Mouse (Mus musculus) layer of hippocampus, adult 18-20 months (tissue): Measurements from ENCODE around the gene Fam69a. TPM values are rescaled to one million over a fixed set of nuclear protein-coding genes. Genes with fewer than 3 reads are reported as not detected.

ENCODE experiments used
- DNase-seq, 2 experiments: peaks; one replicate each; pipeline ENCODE4 v3.0.0; 2022; ENCODE audit warnings: low spot score in 2 of 2
- long read RNA-seq: library from polyadenylated mRNA; stranded (forward); transcript quantifications from one replicate; pipeline ENCODE4 v2.0.0, GENCODE M21; 2021
- total RNA-seq, 2 experiments: library from RNA; stranded (reverse); gene quantifications; 2 replicates each; pipeline ENCODE4 v1.2.3; 2021

The Fam69a gene
- 10 to 100 TPM; 28.3 to 35.2 TPM for total RNA-seq
- long read RNA-seq, transcript Fam69a-201 (5 exons, 2,721 nt), result major isoform, 31 of 33 reads
- long read RNA-seq, partial matches to known transcripts, result 0 of 33 reads
- long read RNA-seq, other reads (novel, unspliced or antisense), result 2 of 33 reads

GRCm38 (mm10) chr5:107986967-107987834, at the start of gene Fam69a:
TSS of gene Fam69a (minus strand) at chr5:107987085.
- peak; percentile 77 to 84 for DNase-seq

DNA sequence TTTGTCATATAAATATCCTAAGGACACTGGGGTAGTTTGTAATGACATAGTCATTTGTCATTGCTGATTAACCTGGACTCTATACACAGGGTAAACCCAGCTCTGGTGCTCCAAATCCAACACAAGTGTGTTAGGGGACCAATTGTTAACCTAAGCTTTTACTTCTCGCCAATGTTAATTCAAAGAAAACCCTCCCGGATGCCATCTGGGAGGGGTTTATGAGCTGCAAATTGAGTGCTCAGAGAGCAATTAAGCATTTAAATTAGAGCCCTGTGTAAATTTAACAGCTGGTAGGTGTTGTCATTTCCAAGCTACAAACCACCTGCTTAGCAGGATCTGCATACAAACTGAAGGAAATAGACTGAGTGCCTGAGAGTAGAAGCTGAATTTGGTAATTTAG, 48.6 kb upstream of the Fam69a start:
- no peak for DNase-seq

GRCm38 (mm10) chr5:108034194-108034593, 47.3 kb upstream of the Fam69a start:
- peak in 1 of 2 experiments; percentile 68 for DNase-seq

GRCm38 (mm10) chr5:108031267-108031666, 44.4 kb upstream of the Fam69a start:
- DNase-seq, result no peak

GRCm38 (mm10) chr5:108029968-108030367, 43.1 kb upstream of the Fam69a start:
- no peak for DNase-seq

DNA sequence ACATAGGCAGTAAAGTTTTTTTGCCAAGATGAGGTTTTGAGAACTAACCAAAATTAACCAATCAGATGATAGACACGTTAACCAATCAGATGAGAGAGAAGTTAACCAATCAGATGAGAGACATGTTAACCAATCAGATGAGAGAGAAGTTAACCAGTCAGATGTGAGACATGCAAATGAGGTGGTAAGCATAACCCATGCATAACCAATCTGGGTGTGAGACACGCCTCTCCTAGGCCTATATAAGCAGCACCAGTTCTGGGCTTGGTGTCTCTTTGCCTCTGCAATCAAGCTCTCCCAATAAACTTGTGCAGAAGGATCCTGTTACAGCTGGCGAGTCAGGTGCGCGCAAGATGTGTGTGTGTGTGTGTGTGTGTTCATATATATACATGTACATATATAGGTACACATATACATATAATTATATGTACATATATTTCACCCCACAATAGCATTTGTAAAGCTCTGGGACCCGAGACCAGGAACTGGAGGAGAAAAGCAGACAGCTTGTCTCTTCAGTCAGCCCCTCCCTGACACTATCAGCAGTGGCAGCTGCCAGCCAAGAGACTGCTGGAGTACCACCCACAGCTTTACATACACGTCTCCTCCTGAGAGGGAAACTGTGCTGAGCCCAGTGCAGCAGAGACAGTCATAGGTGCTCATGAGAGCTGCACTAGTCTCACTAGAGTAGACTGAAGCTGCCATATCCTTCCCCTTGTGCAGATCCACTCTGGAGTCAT, 42.1 kb upstream of the Fam69a start:
- peak; percentile 7 to 41 for DNase-seq

DNA sequence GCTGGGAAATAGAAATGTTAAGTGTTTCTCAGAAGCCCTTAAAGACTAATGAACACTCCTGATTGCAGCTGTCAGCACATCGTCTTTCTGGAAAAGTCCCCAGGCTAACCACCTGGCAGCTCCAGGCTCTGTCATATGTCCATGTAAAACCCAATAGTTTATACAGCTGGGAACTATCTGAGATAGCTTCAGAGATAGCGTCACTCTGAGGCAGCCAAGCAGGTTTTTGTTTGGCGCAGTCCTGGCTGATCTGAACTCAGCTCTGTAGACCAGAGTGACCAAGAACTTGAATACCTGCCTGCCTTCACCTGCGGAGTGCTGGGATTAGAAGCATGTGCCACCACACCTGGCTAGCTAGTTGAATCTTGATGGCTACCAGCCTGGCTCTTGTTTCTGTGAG, 41.3 kb upstream of the Fam69a start:
- DNase-seq, result no peak

- no peak for DNase-seq
Measured at GRCm38 (mm10) chr5:108021346-108021745, 34.5 kb upstream of the Fam69a start.

- DNase-seq, result no peak
Measured at GRCm38 (mm10) chr5:108019367-108019766, 32.5 kb upstream of the Fam69a start.

GRCm38 (mm10) chr5:108017232-108017631, 30.3 kb upstream of the Fam69a start:
- no peak for DNase-seq

GRCm38 (mm10) chr5:108015422-108015821, 28.5 kb upstream of the Fam69a start:
- no peak for DNase-seq

DNA sequence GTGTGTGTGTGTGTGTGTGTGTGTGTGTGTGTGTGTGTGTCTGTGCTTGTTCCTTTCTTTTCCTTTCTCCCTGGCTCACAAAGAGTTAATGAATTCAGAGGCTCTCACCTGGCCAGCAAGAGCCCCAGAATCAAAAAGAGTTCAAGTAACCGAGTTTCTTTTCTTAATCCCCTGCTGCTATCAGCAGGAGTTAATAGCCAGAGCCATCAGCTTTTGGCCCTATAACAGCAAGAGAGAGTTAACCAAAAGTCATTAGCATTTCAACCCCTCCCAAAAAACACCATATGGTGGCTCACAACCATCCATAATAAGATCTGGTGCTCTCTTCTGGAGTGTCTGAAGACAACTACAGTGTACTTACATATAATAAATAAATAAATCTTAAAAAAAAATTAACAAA, 27.3 kb upstream of the Fam69a start:
- DNase-seq, result no peak

DNA sequence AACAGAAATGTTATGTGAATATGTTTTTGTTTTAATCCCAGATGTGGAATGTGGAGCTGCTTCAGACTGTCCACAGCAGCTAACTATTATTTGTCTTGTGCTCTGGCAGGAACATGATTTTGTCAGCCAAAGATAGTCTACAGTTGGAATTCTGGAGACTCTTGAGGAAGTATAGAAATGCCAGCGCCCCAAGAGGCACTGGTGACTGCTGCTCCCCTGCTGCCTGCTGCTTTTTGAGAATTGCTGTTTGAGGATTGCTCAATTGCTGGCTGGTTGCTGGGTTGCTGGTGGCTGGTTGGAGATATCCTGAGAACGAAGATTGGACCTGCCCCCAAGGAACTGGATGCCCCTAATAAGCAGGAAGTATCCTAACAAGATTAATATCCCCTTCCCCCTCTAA, 22.8 kb upstream of the Fam69a start:
- DNase-seq, result no peak

GRCm38 (mm10) chr5:108005134-108005533, 18.2 kb upstream of the Fam69a start:
- no peak for DNase-seq

DNA sequence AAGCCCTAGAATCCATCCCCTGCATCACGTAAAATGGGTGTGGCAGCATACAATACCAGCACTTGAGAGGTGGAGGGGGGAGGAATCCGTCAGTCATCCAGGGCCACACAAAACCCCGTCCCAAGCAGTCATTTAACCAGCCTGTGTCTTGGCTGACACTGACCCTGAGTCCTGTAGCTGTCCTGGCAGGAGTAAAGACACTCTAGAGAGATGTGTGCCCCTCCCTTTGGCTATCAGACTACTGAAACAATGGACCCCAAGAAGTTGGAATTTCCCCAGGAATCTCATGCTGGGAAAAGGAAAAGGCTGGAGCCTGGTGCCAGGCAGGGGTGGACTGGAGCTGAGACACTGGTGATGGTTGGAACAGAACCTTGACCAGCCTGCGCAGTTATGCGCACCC, 15.8 kb upstream of the Fam69a start:
- no peak for DNase-seq

- DNase-seq, result peak; percentile 19 to 60
Measured at GRCm38 (mm10) chr5:108000776-108001548, 14.1 kb upstream of the Fam69a start.

DNA sequence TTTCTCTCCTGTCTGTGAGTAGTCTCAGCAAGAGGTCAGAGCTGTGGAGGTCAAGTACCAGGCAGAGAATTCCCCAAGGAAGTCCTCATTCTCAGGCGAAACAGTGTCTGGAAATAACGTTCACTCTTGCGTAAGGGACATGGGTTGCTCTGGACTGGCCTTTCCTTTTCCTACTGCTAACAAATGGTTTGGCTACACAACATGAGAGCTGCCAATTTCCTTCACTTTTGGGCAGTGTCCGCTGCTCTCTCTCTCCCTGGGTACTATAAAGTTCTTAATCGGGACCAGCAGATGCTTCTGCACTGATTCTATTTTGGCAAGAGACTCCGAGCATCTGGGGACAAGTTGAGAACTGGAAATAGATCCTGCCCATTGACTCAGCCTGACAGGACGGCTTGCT, 10.8 kb upstream of the Fam69a start:
- DNase-seq, result no peak

DNA sequence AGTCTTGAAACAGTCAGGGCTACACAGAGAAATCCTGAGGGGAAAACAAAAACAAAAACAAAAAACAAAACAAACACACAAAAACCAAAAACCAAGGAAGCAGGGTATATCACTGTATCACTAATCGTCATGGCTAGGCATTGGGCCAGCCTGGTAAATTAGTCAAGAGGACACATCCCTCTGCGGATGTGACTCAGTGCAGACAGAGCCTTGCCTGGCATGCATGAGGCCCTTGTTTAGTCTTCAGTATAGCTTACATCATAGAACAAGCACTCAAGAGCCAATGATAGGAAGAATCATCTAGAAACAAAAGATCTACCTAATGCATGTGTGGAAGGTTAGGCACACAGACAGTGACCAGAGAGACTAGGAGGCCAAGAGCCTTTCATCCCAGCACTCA, 9.1 kb upstream of the Fam69a start:
- no peak for DNase-seq

DNA sequence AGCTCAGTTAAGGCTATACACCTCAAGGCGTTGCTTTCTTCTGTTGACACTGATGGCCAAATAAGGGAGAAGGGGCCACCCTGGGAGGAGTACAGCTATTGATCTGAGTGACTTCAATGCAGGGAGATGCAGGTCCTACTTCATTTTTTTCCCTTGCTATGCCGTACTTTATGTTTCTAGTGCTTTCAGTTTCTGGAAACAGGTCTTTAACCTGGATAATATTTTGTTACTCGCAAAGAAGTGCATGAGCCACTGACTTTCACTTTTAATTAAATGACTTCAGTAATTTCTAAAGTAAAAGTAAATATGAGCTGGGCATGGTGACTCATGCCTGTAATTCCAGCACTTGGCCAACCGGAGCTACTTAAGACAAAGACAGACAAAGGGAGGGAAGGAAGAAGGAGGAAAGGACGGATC, 958 bp upstream of the Fam69a start:
- no peak for DNase-seq

DNA sequence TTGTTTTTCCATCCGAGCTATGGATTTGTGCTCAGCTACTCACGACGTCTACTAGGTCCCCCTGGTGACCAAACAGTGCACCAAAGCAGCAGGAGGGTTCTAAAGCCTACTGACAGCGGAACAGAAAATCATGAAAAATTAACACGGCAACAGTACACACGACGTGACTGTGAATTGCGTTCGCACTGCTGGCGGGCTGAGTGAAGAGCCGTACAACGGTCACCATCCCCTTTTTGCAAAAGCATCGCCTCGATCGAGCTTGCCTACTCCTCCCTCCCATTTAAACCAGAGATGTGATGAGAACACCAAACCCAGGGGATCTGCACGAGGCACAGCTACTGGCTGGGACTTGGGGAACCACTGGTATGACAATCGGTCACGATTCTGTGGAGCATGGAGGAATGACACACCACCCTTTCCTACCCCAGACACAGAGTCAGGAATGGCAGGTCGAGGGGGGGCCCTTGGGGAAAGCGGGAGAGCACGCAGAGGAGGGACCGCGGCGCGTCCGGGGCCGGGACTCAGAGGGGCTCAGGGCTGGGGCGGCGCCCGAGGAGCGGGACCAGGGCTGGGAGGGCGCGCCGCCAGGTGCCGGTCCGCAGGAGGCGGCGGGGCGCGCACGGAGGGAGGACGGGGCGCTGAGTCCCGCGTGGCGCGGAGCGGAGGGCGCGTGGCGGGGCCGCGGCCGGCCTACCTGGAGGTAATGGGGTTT, 474 bp downstream of the Fam69a start:
- DNase-seq, result peak; percentile 59 to 82

GRCm38 (mm10) chr5:107983946-107984345, 2.9 kb downstream of the Fam69a start:
- no peak for DNase-seq
